ENCODE assay signal across 17 mouse cellular contexts in genomic region chr2:93944099-93944498, GRCm38 (mm10). TPM values are rescaled to one million over a fixed set of nuclear protein-coding genes. Genes with fewer than 3 reads are reported as not detected.
A peak's percentile ranks its signal among the peaks of the same experiment; 100 is the strongest.
DNase-seq lines count a peak whose midpoint lies in the region; ATAC-seq and TF ChIP-seq lines count a peak whose summit lies in the region.
"Had no signal": no experiment of that assay in that cellular context is flagged by ENCODE, and none has a peak within 500 bp of the region (broad histone marks: within the 10 kb centered on the region; RNA-seq: fewer than 3 reads in every experiment).

No protein-coding gene starts in this region.

- 0 out of 2 replicates have a peak, but pooled peaks cover 2% of the 10 kb centered on the region for H3K4me1 ChIP-seq in kidney, embryonic 15.5 days
- H3K4me1 ChIP-seq in G1E (ENCODE audit: insufficient read depth, low read depth, low read length), result no peaks in the 10 kb centered on the region
- H3K4me1 ChIP-seq in stomach, postnatal 0 days (replicated peaks; ENCODE audit: control insufficient read depth, insufficient read depth), result no peaks in the 10 kb centered on the region
- H3K4me1 ChIP-seq: limb, embryonic 15.5 days; midbrain, embryonic 15.5 days had no signal

- TF ChIP-seq CTCF in G1E (IDR thresholded peaks at IDR 0.05; ENCODE audit: low read depth, low read length), result 0 out of 2 replicates have a peak, but pooled peaks have one; percentile 7
- TF ChIP-seq CTCF in stomach, postnatal 0 days (IDR thresholded peaks at IDR 0.05; ENCODE audit: low read depth), result peak; percentile 49

- no peak for DNase-seq in kidney, postnatal 4 days
- DNase-seq in thymus, postnatal 0 days (ENCODE audit: low spot score), result peak; percentile 7
- DNase-seq in thymus, postnatal 10 days (ENCODE audit: low spot score in 2 of 2), result no peak
- DNase-seq in G1E (ENCODE audit: low spot score), result no peak
- DNase-seq in stomach, postnatal 0 days (ENCODE audit: low spot score), result no peak
- no peak for DNase-seq in neural tube, embryonic 10.5 days (ENCODE audit: extremely low spot score, low spot score)
- DNase-seq: adrenal gland, postnatal 14 days; gastrocnemius, postnatal 25 days; kidney, postnatal 36 days; retina, postnatal 1 day had no signal

- H3K27ac ChIP-seq in kidney, embryonic 15.5 days, result 0 out of 2 replicates have a peak overlapping the region, but pooled peaks have one; percentile 7
- H3K27ac ChIP-seq in stomach, postnatal 0 days (replicated peaks), result no peak overlapping the region
- H3K27ac ChIP-seq: limb, embryonic 15.5 days; macrophage; midbrain, embryonic 15.5 days; neural tube, embryonic 13.5 days had no signal

- no peak for ATAC-seq in kidney, embryonic 15.5 days (replicated peaks; ENCODE audit: low FRiP score)
- no peak for ATAC-seq in G1E (ENCODE audit: extremely low read depth, insufficient number of reproducible peaks, low FRiP score, poor library complexity, severe bottlenecking)
- no peak for ATAC-seq in stomach, postnatal 0 days (ENCODE audit: low FRiP score, low TSS enrichment)
- ATAC-seq: hindbrain, embryonic 16.5 days; midbrain, embryonic 15.5 days had no signal

- TF ChIP-seq EP300 in stomach, postnatal 0 days (optimal IDR thresholded peaks at IDR 0.05), result no peak

- H3K9ac ChIP-seq in kidney, embryonic 15.5 days, result no peak overlapping the region
- H3K9ac ChIP-seq in stomach, postnatal 0 days (ENCODE audit: low read length), result no peak overlapping the region
- H3K9ac ChIP-seq: limb, embryonic 15.5 days; midbrain, embryonic 15.5 days; neural tube, embryonic 13.5 days had no signal

- no peak overlapping the region for H3K4me3 ChIP-seq in kidney, embryonic 15.5 days (replicated peaks)
- no peak overlapping the region for H3K4me3 ChIP-seq in G1E (ENCODE audit: low read depth, low read length)
- no peak overlapping the region for H3K4me3 ChIP-seq in stomach, postnatal 0 days (ENCODE audit: low read depth, low read length)
- H3K4me3 ChIP-seq: limb, embryonic 15.5 days; midbrain, embryonic 15.5 days; neural tube, embryonic 13.5 days had no signal

- no peak overlapping the region for H3K4me2 ChIP-seq in kidney, embryonic 15.5 days
- H3K4me2 ChIP-seq in stomach, postnatal 0 days (replicated peaks; ENCODE audit: low read depth), result no peak overlapping the region
- H3K4me2 ChIP-seq: limb, embryonic 15.5 days; midbrain, embryonic 15.5 days; neural tube, embryonic 13.5 days had no signal

- no peaks in the 10 kb centered on the region for H3K36me3 ChIP-seq in kidney, embryonic 15.5 days
- no peaks in the 10 kb centered on the region for H3K36me3 ChIP-seq in G1E (replicated peaks)
- H3K36me3 ChIP-seq in stomach, postnatal 0 days (ENCODE audit: control insufficient read depth, insufficient read depth, low read length), result no peaks in the 10 kb centered on the region
- H3K36me3 ChIP-seq: limb, embryonic 15.5 days; midbrain, embryonic 15.5 days; neural tube, embryonic 13.5 days had no signal

- 0 out of 2 replicates have a peak, but pooled peaks cover 3% of the 10 kb centered on the region for H3K9me3 ChIP-seq in kidney, embryonic 15.5 days (replicated peaks)
- no peaks in the 10 kb centered on the region for H3K9me3 ChIP-seq in G1E (replicated peaks)
- no peaks in the 10 kb centered on the region for H3K9me3 ChIP-seq in stomach, postnatal 0 days (ENCODE audit: control insufficient read depth, low read length)
- H3K9me3 ChIP-seq: limb, embryonic 15.5 days; midbrain, embryonic 15.5 days had no signal

- 89% methylated on average over 2 of the region's 2 CpGs for WGBS in kidney, embryonic 15.5 days
- 96% methylated on average over 2 of the region's 2 CpGs for WGBS in stomach, postnatal 0 days

- no peaks in the 10 kb centered on the region for H3K27me3 ChIP-seq in kidney, embryonic 15.5 days
- H3K27me3 ChIP-seq in G1E (ENCODE audit: insufficient read depth, low read length), result peaks cover 8% of the 10 kb centered on the region
- no peaks in the 10 kb centered on the region for H3K27me3 ChIP-seq in stomach, postnatal 0 days (ENCODE audit: control insufficient read depth, insufficient read depth, low read length)
- H3K27me3 ChIP-seq: midbrain, embryonic 15.5 days; neural tube, embryonic 13.5 days had no signal

RNA-seq across cellular contexts. Expression of gene Gm13889, which starts 12.9 kb away (rescaled TPM):
- polyA plus RNA-seq in kidney, embryonic 15.5 days (2015; fragmentation: Nextera tagmentation; extraction: Ambion mirVana), result 9.2 and 11.1 TPM in 2 replicates
- polyA plus RNA-seq in thymus, postnatal 0 days (2015; fragmentation: Nextera tagmentation; extraction: Ambion mirVana), result 2.7 and 3.3 TPM in 2 replicates
- not detected in 2 replicates for total RNA-seq in G1E (2014; fragmentation: Nextera tagmentation)
- total RNA-seq in G1E (2017), result not detected in 2 replicates
- 0.07 and 0.20 TPM in 2 replicates for polyA plus RNA-seq in G1E (2012)
- 70.7 and 82.0 TPM in 2 replicates for polyA plus RNA-seq in stomach, postnatal 0 days (2015; fragmentation: Nextera tagmentation; extraction: Ambion mirVana)
- polyA plus RNA-seq: macrophage had no signal

RNA-seq across cellular contexts. Expression of gene Gm27027, which starts 52.1 kb away (rescaled TPM):
- polyA plus RNA-seq in kidney, embryonic 15.5 days (2015; fragmentation: Nextera tagmentation; extraction: Ambion mirVana), result not detected in 2 replicates
- not detected in 2 replicates for polyA plus RNA-seq in thymus, postnatal 0 days (2015; fragmentation: Nextera tagmentation; extraction: Ambion mirVana)
- total RNA-seq in G1E (2014; fragmentation: Nextera tagmentation) (not detected in 2 replicates), G1E (2017) (not detected in 2 replicates)
- polyA plus RNA-seq in G1E (2012), result not detected in 2 replicates
- not detected in 2 replicates for polyA plus RNA-seq in stomach, postnatal 0 days (2015; fragmentation: Nextera tagmentation; extraction: Ambion mirVana)
- total RNA-seq: adrenal gland, postnatal 14 days; gastrocnemius, postnatal 25 days had no signal
- polyA plus RNA-seq: heart, embryonic 16.5 days; hindbrain, embryonic 16.5 days; limb, embryonic 15.5 days; macrophage; midbrain, embryonic 15.5 days; neural tube, embryonic 13.5 days had no signal
